Mouse (Mus musculus) ovary, postnatal 14 days (tissue): ENCODE data around the gene Chst3.
A peak's percentile ranks its signal among the peaks of the same experiment; 100 is the strongest.
"Not testable (repeated sequence)": the region's sequence is repeated elsewhere in the genome, so short reads cannot be mapped to it uniquely, and the experiment has no call there.

Experiments
- DNase-seq: peaks from one replicate; pipeline ENCODE4 v3.0.0; 2022; ENCODE audit warnings: low spot score

The Chst3 gene

GRCm38 (mm10) chr10:60218591-60219499, at the start of gene Chst3:
Gene Chst3, minus strand, starts transcription at chr10:60219260.
- peak; percentile 46 for DNase-seq

GRCm38 (mm10) chr10:60268738-60269137, 49.7 kb upstream of the Chst3 start:
- DNase-seq = no peak

DNA sequence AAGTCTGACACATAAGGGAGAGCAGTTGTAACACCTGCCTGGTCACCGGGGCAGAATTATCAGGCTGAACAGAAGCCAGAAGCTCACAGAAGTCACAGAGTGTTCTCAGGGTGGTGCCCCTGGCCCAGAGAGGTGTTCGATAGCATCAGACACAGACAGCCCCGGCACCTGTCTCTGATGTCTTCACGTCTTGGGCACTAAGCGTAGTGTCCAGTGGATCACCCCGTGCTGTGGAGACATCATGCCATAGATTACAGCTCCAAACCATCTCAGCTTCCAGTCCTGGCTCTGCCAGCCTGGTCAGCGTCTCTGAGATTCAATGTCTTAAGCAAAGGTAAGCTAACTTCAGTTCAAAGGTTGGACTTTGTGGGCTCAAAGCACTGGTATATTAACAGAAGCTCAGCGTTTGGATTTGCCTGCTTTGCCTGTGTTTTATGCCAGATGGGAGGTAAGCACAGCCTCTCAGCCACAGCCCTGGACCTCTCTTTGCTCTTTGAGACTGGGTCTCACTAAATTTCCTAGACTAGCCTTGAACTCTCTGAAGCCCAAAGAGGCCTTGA, 47.9 kb upstream of the Chst3 start:
- no peak for DNase-seq

DNA sequence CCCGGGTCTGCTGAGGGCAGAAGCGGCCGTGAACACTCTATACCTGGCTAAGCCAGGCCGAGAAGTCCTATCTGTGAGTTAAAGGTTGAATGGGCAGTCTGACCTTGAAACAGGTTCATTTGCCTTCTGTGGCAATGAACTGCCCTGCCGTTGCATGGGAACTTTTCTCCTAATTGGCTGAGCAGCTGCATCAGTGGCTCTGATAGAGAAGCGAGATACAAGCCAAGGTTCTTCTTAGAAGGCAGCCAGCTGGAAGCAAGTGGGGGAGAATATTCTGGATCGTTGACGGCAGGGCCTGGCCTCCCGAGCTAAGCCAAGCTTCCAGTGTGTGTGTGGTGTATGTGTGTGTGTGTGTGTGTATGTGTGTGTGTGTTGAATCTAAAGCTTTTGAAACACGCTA, 46.2 kb upstream of the Chst3 start:
- DNase-seq = no peak

GRCm38 (mm10) chr10:60263351-60263750, 44.3 kb upstream of the Chst3 start:
- no peak for DNase-seq

DNA sequence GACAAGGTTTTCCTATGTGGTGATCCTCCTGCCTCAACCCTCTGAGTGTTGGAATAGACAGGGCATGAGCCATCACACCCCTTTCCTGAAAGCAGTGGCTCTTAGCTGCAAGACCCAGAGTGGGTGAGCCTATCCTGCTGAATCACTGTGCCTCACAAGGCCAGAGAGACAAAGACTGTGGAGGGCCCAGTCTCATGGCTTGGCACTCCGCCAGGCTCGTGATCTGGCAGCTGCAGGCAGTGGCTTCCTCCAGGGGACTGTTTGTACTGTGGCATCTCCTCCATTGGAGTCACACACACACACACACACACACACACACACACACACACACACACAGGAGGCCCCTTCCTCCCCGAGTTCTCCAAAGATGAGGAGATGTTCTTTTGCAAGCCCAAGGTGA, 43.3 kb upstream of the Chst3 start:
- DNase-seq = peak; percentile 66

DNA sequence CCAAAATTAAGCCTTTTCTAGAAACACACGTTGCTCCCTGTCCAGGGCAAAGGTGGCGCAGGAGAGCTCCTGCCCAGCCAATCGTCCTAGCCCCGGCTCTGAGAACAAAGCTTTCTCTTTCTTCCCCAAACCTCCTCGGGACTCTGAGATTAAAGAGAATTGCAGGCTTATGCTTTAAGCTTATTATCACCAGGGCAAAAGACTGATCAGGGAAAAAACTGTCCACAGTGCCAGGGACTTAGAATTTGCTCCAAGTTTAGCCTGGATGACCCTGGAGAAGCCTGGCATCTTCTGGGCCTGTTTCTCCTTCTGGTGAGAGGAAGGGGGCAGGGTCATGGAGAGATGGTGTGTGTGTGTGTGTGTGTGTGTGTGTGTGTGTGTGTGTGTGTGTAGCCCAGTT, 42.5 kb upstream of the Chst3 start:
- DNase-seq = no peak

- DNase-seq = no peak
Measured at GRCm38 (mm10) chr10:60260557-60261294, 41.7 kb upstream of the Chst3 start.

DNA sequence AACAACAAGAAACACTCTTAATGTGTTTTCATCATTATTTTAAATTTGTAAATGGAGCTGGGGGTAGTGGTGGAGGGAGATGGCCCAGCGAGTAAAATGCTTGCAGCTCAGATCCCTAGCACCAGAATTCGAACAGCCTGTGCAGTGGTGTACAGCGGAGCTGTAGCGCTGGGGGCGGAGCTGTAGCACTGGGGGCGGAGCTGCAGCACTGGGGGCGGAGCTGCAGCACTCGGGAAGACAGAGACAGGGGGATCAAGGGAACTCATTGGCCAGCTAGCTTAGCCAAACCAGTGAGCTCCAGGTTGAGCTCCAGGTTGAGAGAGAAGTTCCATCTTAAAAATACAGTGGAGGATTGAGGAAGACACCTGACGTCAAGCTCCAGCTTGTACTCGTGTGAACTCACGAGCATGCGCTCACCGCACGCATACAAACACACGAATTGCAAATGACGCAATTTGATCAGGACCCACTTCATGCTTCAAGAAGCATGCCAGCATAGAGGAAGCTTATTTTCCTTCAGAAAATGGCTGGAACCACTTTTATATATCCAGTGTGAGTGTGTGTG, 38.3 kb upstream of the Chst3 start:
- DNase-seq = no peak

GRCm38 (mm10) chr10:60256088-60256487, 37.0 kb upstream of the Chst3 start:
- DNase-seq = no peak

DNA sequence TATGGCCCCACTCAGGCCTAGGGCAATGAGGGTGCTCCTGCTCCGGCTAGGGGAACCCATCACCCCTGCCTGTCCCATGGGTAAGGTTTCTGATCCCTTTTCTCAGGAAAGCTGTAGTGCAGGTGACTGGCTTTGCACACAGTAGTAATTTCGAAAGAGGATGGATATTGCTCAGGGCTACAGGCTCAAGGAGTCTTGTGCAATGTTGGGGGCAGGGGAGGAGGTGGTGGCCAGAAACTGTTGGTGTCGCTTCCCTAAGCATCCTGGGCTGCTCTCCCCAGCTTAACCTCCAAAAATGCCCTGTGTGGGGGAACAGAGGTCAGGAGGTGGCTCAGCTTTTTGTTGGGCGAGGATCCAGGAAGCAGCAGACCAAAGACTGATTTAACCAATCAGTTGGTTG, 33.5 kb upstream of the Chst3 start:
- DNase-seq = no peak

DNA sequence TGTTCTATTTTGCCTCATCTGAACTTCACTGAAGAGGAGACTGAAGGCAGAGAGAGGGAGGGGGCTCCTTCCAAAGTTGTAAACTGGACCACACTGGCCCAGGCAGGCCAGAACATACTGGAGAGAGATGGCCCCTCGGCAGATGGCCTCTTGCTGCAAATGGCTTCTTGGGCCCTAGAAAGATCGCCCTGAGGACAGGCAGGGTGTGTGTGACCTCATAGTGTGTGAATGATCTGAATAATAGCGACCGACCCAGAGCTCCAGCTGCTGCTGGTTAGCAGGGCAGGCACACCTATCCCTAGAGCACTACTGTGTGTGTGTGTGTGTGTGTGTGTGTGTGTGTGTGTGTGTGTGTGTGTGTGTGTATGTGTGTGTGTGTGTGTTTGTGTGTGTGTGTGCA, 33.1 kb upstream of the Chst3 start:
- no peak for DNase-seq

GRCm38 (mm10) chr10:60250426-60250965, 31.4 kb upstream of the Chst3 start:
- no peak for DNase-seq

GRCm38 (mm10) chr10:60248345-60248744, 29.3 kb upstream of the Chst3 start:
- DNase-seq = not testable (repeated sequence)

- peak; percentile 47 for DNase-seq
Measured at GRCm38 (mm10) chr10:60246519-60246918, 27.5 kb upstream of the Chst3 start.

DNA sequence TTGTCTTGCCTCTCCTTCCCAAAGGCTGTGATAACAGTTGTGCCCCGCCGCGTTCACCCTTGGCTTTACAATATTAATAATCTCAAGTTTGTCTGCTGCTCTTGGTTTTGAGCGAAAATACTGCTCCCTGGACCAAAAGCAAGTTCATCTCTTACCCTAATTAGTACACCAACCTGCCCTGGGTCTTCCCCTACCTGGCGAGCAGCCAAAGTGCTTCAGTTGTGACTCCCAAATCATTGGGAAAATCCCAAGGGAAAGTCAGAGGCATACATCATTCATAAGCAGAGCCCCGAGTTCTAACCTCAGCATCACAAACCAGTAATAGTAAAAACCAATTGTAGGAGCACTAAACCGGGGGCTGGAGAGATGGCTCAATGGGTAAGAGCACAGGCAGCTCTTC, 26.6 kb upstream of the Chst3 start:
- DNase-seq = no peak

GRCm38 (mm10) chr10:60245041-60245440, 26.0 kb upstream of the Chst3 start:
- peak; percentile 92 for DNase-seq

- DNase-seq = no peak
Measured at GRCm38 (mm10) chr10:60243941-60244340, 24.9 kb upstream of the Chst3 start.

DNA sequence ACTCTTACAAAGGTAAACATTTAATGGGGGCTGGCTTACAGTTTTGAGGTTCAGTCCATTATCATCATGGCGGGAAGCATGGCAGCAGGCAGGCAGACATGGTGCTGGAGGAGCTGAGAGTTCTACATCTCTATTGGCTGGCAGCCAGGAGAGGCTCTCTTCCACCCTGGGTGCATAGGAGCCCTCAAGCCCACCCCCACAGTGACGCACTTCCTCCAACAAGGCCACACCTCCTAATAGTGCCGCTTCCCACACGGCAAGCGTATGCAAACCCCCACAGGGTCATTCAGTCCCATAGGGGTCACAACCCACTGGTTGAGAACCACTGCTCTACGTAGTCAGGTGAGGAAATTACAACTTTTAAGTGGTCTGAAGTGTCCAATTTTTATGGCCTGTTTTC, 21.4 kb upstream of the Chst3 start:
- DNase-seq = no peak

GRCm38 (mm10) chr10:60237475-60238154, 18.6 kb upstream of the Chst3 start:
- DNase-seq = peak; percentile 51

GRCm38 (mm10) chr10:60235876-60236275, 16.8 kb upstream of the Chst3 start:
- DNase-seq = not testable (repeated sequence)

DNA sequence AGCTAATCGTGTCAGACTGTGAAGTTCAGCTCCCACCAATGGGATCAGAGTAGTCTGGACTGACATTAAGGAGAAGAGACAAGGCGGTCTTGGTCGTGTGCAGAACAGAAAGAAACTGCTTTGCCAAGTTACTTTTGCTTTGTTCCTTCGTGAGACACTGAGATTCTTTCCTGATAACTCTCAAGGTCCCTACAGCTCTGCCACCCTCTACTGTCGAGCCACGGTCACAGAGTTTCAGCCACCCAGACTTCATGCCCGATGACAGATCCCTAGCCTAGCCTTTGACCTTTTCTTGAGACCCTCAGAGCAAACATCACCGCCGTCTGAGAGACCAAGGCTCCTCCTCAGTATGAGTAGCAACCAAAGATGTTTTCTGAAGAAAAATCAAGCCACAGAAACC, 14.9 kb upstream of the Chst3 start:
- DNase-seq = no peak
